Mouse (Mus musculus): ENCODE measurements around the gene Lipa.

DNA sequence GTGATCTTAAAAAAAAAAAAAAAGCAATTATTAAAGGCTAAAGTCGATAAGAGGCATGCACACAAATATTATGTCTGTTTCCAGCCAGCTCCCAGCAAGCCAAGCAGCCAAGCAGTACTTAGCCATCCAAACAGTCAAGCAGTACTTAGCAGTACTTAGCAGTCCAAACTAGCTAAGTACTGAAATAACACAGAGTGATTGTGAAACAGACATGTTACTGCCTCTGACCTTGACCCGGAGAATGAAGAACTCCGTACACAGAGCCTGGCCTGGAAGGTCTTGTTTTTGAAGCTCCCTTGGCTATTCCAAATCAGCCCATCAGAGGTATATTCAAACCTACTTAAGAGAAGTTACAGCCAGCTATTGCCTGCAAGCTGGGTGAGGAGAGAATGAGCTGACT is 10.1 kb downstream of the Lipa start:
- TF ChIP-seq MAFK (IDR thresholded peaks at IDR 0.05; ENCODE audit: insufficient replicate concordance, low read length): no peak
- no peak for TF ChIP-seq EP300 (IDR thresholded peaks at IDR 0.05; ENCODE audit: low read length)
- no peak for TF ChIP-seq NELFE (IDR thresholded peaks at IDR 0.05; ENCODE audit: low read depth, low read length)
- TF ChIP-seq SMC3 (IDR thresholded peaks at IDR 0.05; ENCODE audit: low read depth, low read length): no peak
- TF ChIP-seq MAZ (IDR thresholded peaks at IDR 0.05; ENCODE audit: low read depth, low read length): no peak
- TF ChIP-seq CTCF (conservative IDR thresholded peaks at IDR 0.05 in 1 of 2, IDR thresholded peaks at IDR 0.05 in 1 of 2; ENCODE audit: low read depth in 2 of 2, low read length in 2 of 2): no peak
